9 mouse cellular contexts compared by ENCODE assay signal in genomic region chr11:78827546-78827945, GRCm38 (mm10). TPM values are rescaled to one million over a fixed set of nuclear protein-coding genes. Genes with fewer than 3 reads are reported as not detected.
DNase-seq lines count a peak whose midpoint lies in the region; ATAC-seq lines count a peak whose summit lies in the region.
"Had no signal": no experiment of that assay in that cellular context is flagged by ENCODE, and none has a peak within 500 bp of the region (broad histone marks: within the 10 kb centered on the region; RNA-seq: fewer than 3 reads in every experiment).

No protein-coding gene starts in this region.

- H3K4me3 ChIP-seq in megakaryocyte, embryonic 14.5 days (replicated peaks), result peak overlapping the region; percentile 99
- H3K4me3 ChIP-seq in liver, embryonic 13.5 days (replicated peaks), result peak overlapping the region; percentile 71; the same call in 1 of the 2 replicates

- peaks cover 91% of the 10 kb centered on the region for H3K4me1 ChIP-seq in megakaryocyte, embryonic 14.5 days
- H3K4me1 ChIP-seq in liver, embryonic 13.5 days (replicated peaks), result peaks cover 68% of the 10 kb centered on the region

- peak overlapping the region; percentile 81 for H3K4me2 ChIP-seq in liver, embryonic 13.5 days

- WGBS in liver, embryonic 13.5 days (ENCODE audit: insufficient replicate concordance), result 59% methylated on average over 7 of the region's 7 CpGs

- H3K27me3 ChIP-seq in megakaryocyte, embryonic 14.5 days (replicated peaks), result no peaks in the 10 kb centered on the region
- no peaks in the 10 kb centered on the region for H3K27me3 ChIP-seq in liver, embryonic 13.5 days

- no peaks in the 10 kb centered on the region for H3K9me3 ChIP-seq in megakaryocyte, embryonic 14.5 days
- H3K9me3 ChIP-seq in liver, embryonic 13.5 days (replicated peaks), result no peaks in the 10 kb centered on the region

- no peak overlapping the region for H3K27ac ChIP-seq in liver, embryonic 13.5 days

- peaks cover 3% of the 10 kb centered on the region for H3K36me3 ChIP-seq in megakaryocyte, embryonic 14.5 days (replicated peaks; ENCODE audit: low read length)
- no peaks in the 10 kb centered on the region for H3K36me3 ChIP-seq in liver, embryonic 13.5 days

- intact Hi-C loops in heart, postnatal 36 days (cut with DNase I), result loop anchor here (5.0 kb wide), 2 partner anchors 130 to 240 kb away; partner anchors contain the start of gene Nlk

- DNase-seq in heart, adult 11 months, result peak; percentile 89
- no peak for DNase-seq in heart, postnatal 36 days
- DNase-seq in liver, embryonic 13.5 days, result no peak
- DNase-seq in ovary, postnatal 36 days (ENCODE audit: low spot score), result peak; percentile 46
- no peak for DNase-seq in layer of hippocampus, adult 9-11 months
- DNase-seq: kidney, postnatal 25 days had no signal

- H3K9ac ChIP-seq in liver, embryonic 13.5 days, result peak overlapping the region; percentile 82; the same call in 1 of the 2 replicates

- ATAC-seq in megakaryocyte, adult 5-6 weeks (ENCODE audit: poor library complexity, severe bottlenecking), result no peak
- no peak for ATAC-seq in liver, embryonic 13.5 days (ENCODE audit: low read depth)
- ATAC-seq in megakaryocyte-erythroid progenitor cell, adult 5-6 weeks (replicated peaks; ENCODE audit: low FRiP score, low TSS enrichment, poor library complexity, severe bottlenecking), result no peak

RNA-seq across cellular contexts. Expression of gene Lyrm9, which starts 1.2 kb away (rescaled TPM):
- total RNA-seq in heart, postnatal 36 days (2021), result 10 to 100 TPM; 34.7 to 36.5 TPM
- polyA plus RNA-seq in megakaryocyte, embryonic 14.5 days (2012; ENCODE audit: insufficient read depth, low replicate concordance), result 62.0 and 120 TPM in 2 replicates
- total RNA-seq in megakaryocyte, adult 5-6 weeks (2015), result 1.4 and 6.4 TPM in 2 replicates
- total RNA-seq in megakaryocyte, adult 5-6 weeks (2017), result 29.1 and 31.6 TPM in 2 replicates
- polyA plus RNA-seq in liver, embryonic 13.5 days (2015; fragmentation: Nextera tagmentation; extraction: Ambion mirVana), result 21.4 and 21.7 TPM in 2 replicates
- total RNA-seq in megakaryocyte-erythroid progenitor cell, adult 5-6 weeks (2014; fragmentation: Nextera tagmentation), result 13.9 and 15.4 TPM in 2 replicates
- 38.5 and 91.6 TPM in 2 replicates for total RNA-seq in megakaryocyte-erythroid progenitor cell, adult 5-6 weeks (2017)

Comparison
In these comparisons a context has a peak if more than half of its experiments do, and no peak if none do; other contexts are left out.
1. DNase-seq: peak in heart, adult 11 months (single experiment) and ovary, postnatal 36 days (single experiment); none in heart, postnatal 36 days (0 of 2), liver, embryonic 13.5 days (single experiment) and layer of hippocampus, adult 9-11 months (single experiment).